Mouse (Mus musculus) bone marrow, adult 2 months (tissue): ENCODE data around the gene Gm5622.
"Not testable (repeated sequence)": the region's sequence is repeated elsewhere in the genome, so short reads cannot be mapped to it uniquely, and the experiment has no call there.

ENCODE experiments used
- CTCF ChIP-seq: fragments of 200-500 bp; IDR thresholded peaks from 2 replicates; pipeline ENCODE4 v1.5.1; 2011; ENCODE audit warnings: low read length, control low read depth; ENCODE audit not compliant: control insufficient read depth, insufficient read depth
- POLR2A ChIP-seq: fragments of 200-500 bp; IDR thresholded peaks from 2 replicates; pipeline ENCODE4 v1.6.1; 2011; ENCODE audit warnings: low read depth, mild to moderate bottlenecking, control low read depth, low read length, borderline replicate concordance; ENCODE audit not compliant: control insufficient read depth

GRCm38 (mm10) chr14:51573963-51574362 is 21.4 kb downstream of the Gm5622 start, which contains the start of gene Gm17175:
- not testable (repeated sequence) for TF ChIP-seq CTCF, POLR2A
